Mouse (Mus musculus) yolk sac, embryonic 10.5 days (tissue): ENCODE measurements around the gene Stip1.
"Not testable (repeated sequence)": the region's sequence is repeated elsewhere in the genome, so short reads cannot be mapped to it uniquely, and the experiment has no call there.

Source experiments
- DNase-seq: peaks from one replicate; pipeline ENCODE4 v3.0.0-alpha.2; 2017; ENCODE audit warnings: low spot score

Gene Stip1

GRCm38 (mm10) chr19:7064571-7064970 is 24.8 kb upstream of the Stip1 start:
- peak; percentile 62 for DNase-seq

GRCm38 (mm10) chr19:7062916-7063315 is 23.1 kb upstream of the Stip1 start:
- no peak for DNase-seq

- DNase-seq: no peak
These were observed 22.3 kb upstream of the Stip1 start for GRCm38 (mm10) chr19:7062110-7062509.

- no peak for DNase-seq
These were observed 18.8 kb upstream of the Stip1 start for GRCm38 (mm10) chr19:7058541-7058940.

GRCm38 (mm10) chr19:7057722-7058207 is 18.0 kb upstream of the Stip1 start:
- peak; percentile 84 for DNase-seq

GRCm38 (mm10) chr19:7057126-7057721 is 17.5 kb upstream of the Stip1 start:
- no peak for DNase-seq

GRCm38 (mm10) chr19:7056248-7057087 is 16.7 kb upstream of the Stip1 start, which contains the start of gene Macrod1:
TSS of gene Macrod1 (plus strand) at chr19:7056810.
- peak; percentile 47 for DNase-seq

GRCm38 (mm10) chr19:7055173-7055572 is 15.4 kb upstream of the Stip1 start:
- no peak for DNase-seq

- DNase-seq: no peak
These were observed 15.0 kb upstream of the Stip1 start for GRCm38 (mm10) chr19:7054772-7055171.

- DNase-seq: not testable (repeated sequence)
These were observed 13.6 kb upstream of the Stip1 start for GRCm38 (mm10) chr19:7053382-7053781.

GRCm38 (mm10) chr19:7044706-7045105 is 4.9 kb upstream of the Stip1 start:
- no peak for DNase-seq

GRCm38 (mm10) chr19:7044279-7044678 is 4.5 kb upstream of the Stip1 start:
- DNase-seq: no peak

GRCm38 (mm10) chr19:7041171-7041570 is 1.4 kb upstream of the Stip1 start:
- DNase-seq: no peak

GRCm38 (mm10) chr19:7040637-7041130 is 917 bp upstream of the Stip1 start:
- DNase-seq: no peak

- peak; percentile 50 for DNase-seq
These were observed 563 bp downstream of the Stip1 start for GRCm38 (mm10) chr19:7039088-7039720.

GRCm38 (mm10) chr19:7034006-7034405 is 5.8 kb downstream of the Stip1 start:
- no peak for DNase-seq

- no peak for DNase-seq
These were observed 10.2 kb downstream of the Stip1 start for GRCm38 (mm10) chr19:7029531-7029930.

GRCm38 (mm10) chr19:7020224-7020641 is 19.5 kb downstream of the Stip1 start:
- no peak for DNase-seq

- DNase-seq: no peak
These were observed 20.6 kb downstream of the Stip1 start, which contains the start of gene Fermt3 for GRCm38 (mm10) chr19:7019191-7019590. TSS of gene Fermt3 (minus strand) at chr19:7019469.

- DNase-seq: no peak
These were observed 21.2 kb downstream of the Stip1 start for GRCm38 (mm10) chr19:7018546-7018945.

GRCm38 (mm10) chr19:7017541-7018457 is 22.0 kb downstream of the Stip1 start:
- no peak for DNase-seq
